Mouse (Mus musculus): ENCODE measurements at regions not wholly inside any gene's neighbourhood (a gene's known extent, or its start where the extent isn't known, plus 50 kb on each side); places are given as distances from the start of the nearest gene placed in this dataset.
A peak's percentile ranks its signal among the peaks of the same experiment; 100 is the strongest.

DNA sequence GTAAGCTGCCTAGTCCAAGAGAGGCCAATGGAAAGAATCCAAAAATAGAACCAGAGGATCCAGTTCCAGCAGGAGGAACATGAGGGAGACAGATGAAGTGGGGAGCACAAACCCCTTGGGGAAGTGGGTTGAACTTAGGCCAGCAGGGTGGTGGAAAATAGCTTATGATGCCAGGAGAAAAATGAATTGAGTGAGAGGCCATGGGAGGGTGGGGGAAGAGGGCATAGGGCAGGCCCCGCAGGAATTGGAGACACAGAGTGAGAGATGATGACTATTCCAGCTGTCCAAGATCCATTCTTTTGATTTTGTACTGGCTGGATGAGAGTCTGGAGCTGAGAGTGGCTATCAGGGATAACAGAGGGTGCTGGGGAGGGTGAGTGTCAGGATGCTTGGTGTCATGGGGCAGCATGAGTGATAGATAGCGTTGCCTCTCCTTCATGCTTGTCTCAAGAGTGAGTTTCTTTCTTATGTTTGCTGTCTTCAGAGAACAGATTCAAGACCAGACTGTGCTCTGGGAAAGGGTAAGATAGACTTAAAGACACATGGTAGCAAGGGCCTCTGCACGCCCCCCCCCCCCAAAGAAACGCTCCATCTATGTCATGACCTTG is 90.3 kb upstream of the Tnp1 start:
- Histone ChIP-seq H3K27me3 (no peaks in the 10 kb centered on the region), H3K36me3 (no peaks in the 10 kb centered on the region), H3K9ac (no peak overlapping the region), H3K4me3 (replicated peaks) (no peak overlapping the region), H3K4me2 (replicated peaks) (no peak overlapping the region), H3K27ac (replicated peaks) (no peak overlapping the region), H3K4me1 (0 out of 2 replicates have a peak, but pooled peaks cover 4% of the 10 kb centered on the region), H3K9me3 (replicated peaks) (no peaks in the 10 kb centered on the region)
- ATAC-seq (ENCODE audit: insufficient number of reproducible peaks, low FRiP score, low TSS enrichment, low read depth): no peak
- 80% methylated on average over 4 of the region's 4 CpGs for WGBS

DNA sequence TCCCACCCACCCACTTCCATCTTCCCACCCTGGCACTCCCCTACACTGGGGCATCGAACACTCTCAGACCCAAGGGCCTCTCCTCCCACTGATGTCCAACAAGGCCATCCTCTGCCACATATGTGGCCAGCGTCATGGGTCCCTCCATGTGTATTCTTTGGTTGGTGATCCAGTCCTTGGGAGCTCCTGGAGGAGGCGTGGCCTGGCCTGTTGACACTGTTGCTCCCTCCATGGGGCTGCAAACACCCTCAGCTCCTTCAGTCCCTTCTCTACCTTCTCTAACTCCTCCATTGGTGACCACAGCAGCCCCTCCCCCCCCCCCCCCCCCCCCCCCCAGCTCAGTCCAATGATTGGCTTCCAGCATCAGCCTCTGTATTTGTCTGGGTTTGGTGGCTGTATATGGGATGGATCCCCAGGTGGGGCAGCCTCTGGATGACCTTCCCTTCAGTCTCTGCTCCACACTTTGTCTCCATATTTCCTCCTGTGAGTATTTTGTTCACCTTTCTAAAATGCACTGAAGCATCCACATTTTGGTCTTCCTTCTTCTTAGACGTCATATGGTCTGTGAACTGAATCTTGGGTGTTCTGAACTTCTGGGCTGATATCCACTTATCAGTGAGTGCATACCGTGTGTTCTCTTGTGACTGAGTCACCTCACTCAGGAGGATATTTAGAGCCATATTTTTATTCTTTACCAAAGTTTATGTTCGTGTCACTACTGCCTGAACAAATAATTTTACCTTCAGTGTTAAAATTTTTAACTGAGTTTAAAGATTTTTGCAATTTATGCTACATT is 82.1 kb upstream of the Tnp1 start:
- H3K27ac ChIP-seq (replicated peaks): no peak overlapping the region
- H3K36me3 ChIP-seq: no peaks in the 10 kb centered on the region
- no peaks in the 10 kb centered on the region for H3K4me1 ChIP-seq
- H3K4me2 ChIP-seq (replicated peaks): no peak overlapping the region
- H3K9ac ChIP-seq: no peak overlapping the region
- no peaks in the 10 kb centered on the region for H3K9me3 ChIP-seq (replicated peaks)
- H3K27me3 ChIP-seq: no peaks in the 10 kb centered on the region
- no peak for ATAC-seq (ENCODE audit: insufficient number of reproducible peaks, low FRiP score, low TSS enrichment, low read depth)
- H3K4me3 ChIP-seq (replicated peaks): no peak overlapping the region
- WGBS: 82% methylated on average over 6 of the region's 6 CpGs

DNA sequence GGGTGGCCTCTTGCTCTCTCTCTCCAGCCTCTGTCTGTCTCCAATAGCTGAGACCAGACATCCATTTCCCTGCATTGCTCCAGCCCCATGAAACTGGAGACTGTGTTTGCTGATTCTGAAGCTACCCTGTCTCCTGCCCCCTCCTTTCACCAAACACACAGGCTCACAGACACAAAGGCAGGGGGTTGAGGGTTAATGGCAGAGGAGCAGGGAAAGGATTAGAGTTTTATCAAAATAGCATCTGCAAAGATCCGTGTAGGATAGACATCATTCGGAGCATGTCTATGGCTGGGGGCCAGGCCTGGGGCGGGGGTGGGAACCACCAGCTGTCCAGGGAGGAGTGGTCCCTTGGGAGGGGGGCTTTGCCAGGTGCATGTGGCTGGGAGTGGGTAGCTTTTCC is 73.9 kb upstream of the Tnp1 start:
- H3K9ac ChIP-seq: no peak overlapping the region
- no peak overlapping the region for H3K4me3 ChIP-seq (replicated peaks)
- peak; percentile 67; the same call in 1 of the 2 replicates for ATAC-seq (ENCODE audit: insufficient number of reproducible peaks, low FRiP score, low TSS enrichment, low read depth)
- H3K27ac ChIP-seq (replicated peaks): peak overlapping the region; percentile 39; the same call in 1 of the 2 replicates
- 11% methylated on average over 3 of the region's 3 CpGs for WGBS
- no peaks in the 10 kb centered on the region for H3K36me3 ChIP-seq
- H3K27me3 ChIP-seq: no peaks in the 10 kb centered on the region
- H3K4me1 ChIP-seq: peaks cover 13% of the 10 kb centered on the region
- no peak overlapping the region for H3K4me2 ChIP-seq (replicated peaks)
- no peaks in the 10 kb centered on the region for H3K9me3 ChIP-seq (replicated peaks)

DNA sequence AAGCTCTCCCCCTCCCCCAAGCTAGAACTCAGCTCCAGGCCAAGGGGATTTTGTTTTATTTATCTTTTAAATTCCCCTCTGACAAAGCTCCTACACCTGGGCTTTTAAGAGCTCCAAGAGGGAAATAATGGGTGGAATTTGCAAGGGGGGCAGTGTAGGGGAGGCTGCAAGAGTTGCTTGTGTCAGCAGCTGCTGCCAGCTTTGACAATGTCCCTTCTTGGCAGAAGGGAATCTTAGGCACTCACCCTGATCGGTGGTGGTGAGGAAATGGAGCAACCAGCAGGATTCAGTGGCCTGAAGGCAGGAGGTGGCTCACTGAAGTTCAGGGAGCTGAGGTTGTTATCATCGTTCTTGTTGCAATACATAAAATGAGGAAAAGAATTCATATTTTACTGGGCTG is 72.8 kb upstream of the Tnp1 start:
- Histone ChIP-seq H3K36me3 (no peaks in the 10 kb centered on the region), H3K27me3 (no peaks in the 10 kb centered on the region), H3K27ac (replicated peaks) (no peak overlapping the region), H3K9me3 (replicated peaks) (no peaks in the 10 kb centered on the region), H3K9ac (no peak overlapping the region), H3K4me2 (replicated peaks) (no peak overlapping the region), H3K4me3 (replicated peaks) (no peak overlapping the region), H3K4me1 (peaks cover 13% of the 10 kb centered on the region)
- 17% methylated on average over 2 of the region's 2 CpGs for WGBS
- ATAC-seq (ENCODE audit: insufficient number of reproducible peaks, low FRiP score, low TSS enrichment, low read depth): no peak

DNA sequence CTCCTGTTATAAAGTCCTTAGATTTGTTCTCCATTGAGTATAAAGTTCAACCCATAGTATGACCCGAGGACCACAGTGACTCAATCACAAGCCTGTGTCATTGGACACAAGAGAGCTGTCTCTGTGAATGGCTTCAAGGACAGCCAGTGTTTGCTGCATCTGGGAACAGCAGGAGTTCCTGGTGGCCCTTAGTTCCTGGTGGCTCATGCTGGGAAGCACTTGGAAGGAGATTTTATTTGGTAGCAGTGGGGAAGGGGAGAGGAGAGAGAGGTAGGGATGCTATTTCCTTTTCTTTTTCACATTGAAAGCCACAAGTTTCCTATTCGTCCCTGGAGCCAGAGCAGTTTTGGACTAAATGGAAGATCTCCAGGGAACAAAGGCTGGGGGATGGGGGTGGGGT is 69.2 kb upstream of the Tnp1 start:
- H3K4me3 ChIP-seq (replicated peaks): no peak overlapping the region
- peaks cover 13% of the 10 kb centered on the region for H3K4me1 ChIP-seq
- no peak overlapping the region for H3K9ac ChIP-seq
- H3K9me3 ChIP-seq (replicated peaks): no peaks in the 10 kb centered on the region
- no peak for ATAC-seq (ENCODE audit: insufficient number of reproducible peaks, low FRiP score, low TSS enrichment, low read depth)
- no peak overlapping the region for H3K4me2 ChIP-seq (replicated peaks)
- H3K36me3 ChIP-seq: no peaks in the 10 kb centered on the region
- WGBS: 38% methylated on average over 2 of the region's 2 CpGs
- no peaks in the 10 kb centered on the region for H3K27me3 ChIP-seq
- no peak overlapping the region for H3K27ac ChIP-seq (replicated peaks)

DNA sequence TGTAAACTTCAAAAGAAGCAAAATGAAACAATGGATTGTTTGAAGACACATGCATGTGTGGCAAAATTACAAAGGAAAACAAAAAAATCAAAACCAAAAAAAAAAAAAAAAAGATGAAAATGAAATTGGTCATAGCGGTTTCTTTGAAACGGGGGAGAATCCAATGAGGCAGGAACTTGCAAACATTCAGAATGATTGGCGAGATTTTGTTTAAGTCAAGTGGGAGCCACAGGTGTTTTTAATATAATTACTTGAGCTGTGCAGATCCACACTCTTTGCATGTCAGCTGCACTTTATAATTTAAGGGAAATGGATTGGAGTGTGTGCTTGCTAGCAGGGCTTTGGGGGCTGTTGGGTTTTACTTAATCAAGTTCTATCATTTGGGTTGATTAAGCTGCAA is 67.7 kb upstream of the Tnp1 start:
- H3K4me2 ChIP-seq (replicated peaks): no peak overlapping the region
- no peak overlapping the region for H3K4me3 ChIP-seq (replicated peaks)
- no peak overlapping the region for H3K9ac ChIP-seq
- H3K4me1 ChIP-seq: peaks cover 2% of the 10 kb centered on the region; the same call in 1 of the 2 replicates
- H3K9me3 ChIP-seq (replicated peaks): no peaks in the 10 kb centered on the region
- no peak overlapping the region for H3K27ac ChIP-seq (replicated peaks)
- ATAC-seq (ENCODE audit: insufficient number of reproducible peaks, low FRiP score, low TSS enrichment, low read depth): no peak
- 34% methylated on average over 3 of the region's 3 CpGs for WGBS
- no peaks in the 10 kb centered on the region for H3K27me3 ChIP-seq
- no peaks in the 10 kb centered on the region for H3K36me3 ChIP-seq

DNA sequence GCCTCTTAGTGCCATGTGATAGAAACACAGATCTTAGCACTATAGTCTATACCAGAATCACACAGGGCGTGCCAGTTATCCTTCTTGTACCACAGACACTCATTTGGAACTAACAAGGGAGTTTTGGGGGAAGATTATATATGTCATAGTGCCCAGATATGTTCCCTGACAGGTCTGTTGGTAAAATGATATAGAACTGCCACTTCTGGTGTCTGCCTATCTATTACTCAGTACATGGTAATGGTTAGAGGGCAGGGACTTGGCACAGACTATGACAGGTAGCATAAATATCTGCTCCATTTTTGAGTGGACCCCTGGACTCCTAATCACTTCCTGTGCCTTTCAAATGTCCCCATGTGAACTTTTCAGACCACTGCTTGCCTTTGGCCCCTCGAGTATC is 63.8 kb upstream of the Tnp1 start:
- 83% methylated on average over 2 of the region's 2 CpGs for WGBS
- H3K9me3 ChIP-seq (replicated peaks): no peaks in the 10 kb centered on the region
- H3K36me3 ChIP-seq: no peaks in the 10 kb centered on the region
- no peaks in the 10 kb centered on the region for H3K27me3 ChIP-seq
- no peak overlapping the region for H3K9ac ChIP-seq
- no peak overlapping the region for H3K4me3 ChIP-seq (replicated peaks)
- no peak overlapping the region for H3K27ac ChIP-seq (replicated peaks)
- no peak for ATAC-seq (ENCODE audit: insufficient number of reproducible peaks, low FRiP score, low TSS enrichment, low read depth)
- H3K4me1 ChIP-seq: no peaks in the 10 kb centered on the region; the same call in 1 of the 2 replicates
- H3K4me2 ChIP-seq (replicated peaks): no peak overlapping the region

DNA sequence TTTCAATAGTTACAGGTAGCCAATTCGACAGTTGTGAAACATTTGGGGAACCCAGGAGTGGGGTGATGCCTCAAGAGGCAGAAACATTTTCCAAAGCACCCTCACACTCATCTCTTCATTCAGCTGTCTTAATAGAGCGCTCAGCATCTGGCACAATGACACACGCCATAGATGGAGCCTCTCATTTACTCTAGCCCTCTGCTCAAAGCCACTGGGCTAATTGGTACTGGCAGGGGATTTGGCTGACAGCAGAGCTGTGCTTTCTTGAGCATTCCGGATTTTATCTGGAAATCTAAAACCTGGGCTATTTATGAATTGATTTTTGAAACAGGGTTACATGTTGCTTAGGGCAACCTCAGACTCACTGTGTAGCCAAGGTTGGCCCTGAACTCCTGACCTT is 61.4 kb upstream of the Tnp1 start:
- Histone ChIP-seq H3K27ac (replicated peaks) (no peak overlapping the region), H3K36me3 (no peaks in the 10 kb centered on the region), H3K4me1 (no peaks in the 10 kb centered on the region), H3K4me3 (replicated peaks) (no peak overlapping the region), H3K9me3 (replicated peaks) (no peaks in the 10 kb centered on the region), H3K4me2 (replicated peaks) (no peak overlapping the region), H3K9ac (no peak overlapping the region), H3K27me3 (no peaks in the 10 kb centered on the region)
- WGBS: 71% methylated on average over 4 of the region's 4 CpGs
- ATAC-seq (ENCODE audit: insufficient number of reproducible peaks, low FRiP score, low TSS enrichment, low read depth): no peak

DNA sequence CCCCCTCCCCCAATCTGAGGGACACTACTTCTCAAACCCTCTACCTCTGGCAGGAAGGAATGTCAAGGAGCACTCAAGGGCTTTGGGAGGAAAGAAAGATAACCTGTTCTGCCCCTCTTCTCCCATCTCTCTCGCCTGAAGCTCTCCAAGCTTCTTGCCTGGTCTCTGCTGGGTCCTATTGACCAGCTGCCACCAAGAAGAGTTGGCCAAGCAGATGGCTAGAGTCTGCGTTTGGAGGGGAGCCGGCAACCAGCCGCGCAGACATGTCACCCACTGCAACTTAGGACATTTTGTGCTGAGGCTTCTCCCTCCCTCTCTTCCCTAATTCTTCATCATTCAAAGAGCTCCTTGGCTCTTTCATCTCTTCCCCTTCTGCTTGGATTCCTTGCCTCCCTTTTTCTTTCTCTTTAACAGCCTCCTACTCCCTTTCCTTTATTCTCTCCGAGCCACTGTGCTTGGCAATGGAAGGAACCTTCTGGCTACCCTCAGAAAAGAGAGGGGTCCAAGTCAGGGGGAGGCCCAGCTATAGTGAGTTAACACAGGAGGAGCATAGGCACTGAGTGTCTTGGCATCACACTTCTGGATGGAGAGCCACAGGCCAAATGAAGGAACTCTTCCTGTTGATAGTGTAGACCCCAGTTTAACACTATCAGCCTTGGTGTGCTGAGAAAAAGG is 60.1 kb upstream of the Tnp1 start:
- H3K4me3 ChIP-seq (replicated peaks): no peak overlapping the region
- H3K9me3 ChIP-seq (replicated peaks): no peaks in the 10 kb centered on the region
- no peaks in the 10 kb centered on the region for H3K36me3 ChIP-seq
- ATAC-seq (ENCODE audit: insufficient number of reproducible peaks, low FRiP score, low TSS enrichment, low read depth): no peak
- 81% methylated on average over 6 of the region's 6 CpGs for WGBS
- no peak overlapping the region for H3K27ac ChIP-seq (replicated peaks)
- no peaks in the 10 kb centered on the region for H3K27me3 ChIP-seq
- no peak overlapping the region for H3K4me2 ChIP-seq (replicated peaks)
- H3K4me1 ChIP-seq: no peaks in the 10 kb centered on the region
- no peak overlapping the region for H3K9ac ChIP-seq

DNA sequence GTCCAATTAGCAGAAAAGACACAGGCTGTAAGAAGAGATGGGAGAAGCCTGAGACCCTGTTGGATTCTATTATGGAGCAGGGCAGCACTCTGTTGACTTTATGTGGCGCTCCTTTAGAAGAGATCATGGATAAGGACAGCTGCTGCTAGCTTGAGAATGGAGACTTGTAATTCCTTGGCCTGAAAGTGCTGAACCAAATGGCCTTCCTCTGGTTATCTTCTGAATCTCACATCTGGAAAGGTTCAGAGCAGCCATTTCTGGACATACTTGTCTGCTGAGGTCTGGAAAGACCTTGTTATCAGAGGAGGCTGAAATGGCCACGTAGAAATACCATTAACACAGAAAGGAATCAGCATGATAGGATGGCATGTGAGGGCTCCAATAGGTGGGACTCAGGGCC is 59.5 kb upstream of the Tnp1 start:
- Histone ChIP-seq H3K4me3 (replicated peaks) (no peak overlapping the region), H3K27me3 (no peaks in the 10 kb centered on the region), H3K9me3 (replicated peaks) (no peaks in the 10 kb centered on the region), H3K4me1 (no peaks in the 10 kb centered on the region), H3K4me2 (replicated peaks) (no peak overlapping the region), H3K27ac (replicated peaks) (no peak overlapping the region), H3K9ac (no peak overlapping the region), H3K36me3 (no peaks in the 10 kb centered on the region)
- no peak for ATAC-seq (ENCODE audit: insufficient number of reproducible peaks, low FRiP score, low TSS enrichment, low read depth)
- WGBS: 88% methylated on average over 2 of the region's 2 CpGs

DNA sequence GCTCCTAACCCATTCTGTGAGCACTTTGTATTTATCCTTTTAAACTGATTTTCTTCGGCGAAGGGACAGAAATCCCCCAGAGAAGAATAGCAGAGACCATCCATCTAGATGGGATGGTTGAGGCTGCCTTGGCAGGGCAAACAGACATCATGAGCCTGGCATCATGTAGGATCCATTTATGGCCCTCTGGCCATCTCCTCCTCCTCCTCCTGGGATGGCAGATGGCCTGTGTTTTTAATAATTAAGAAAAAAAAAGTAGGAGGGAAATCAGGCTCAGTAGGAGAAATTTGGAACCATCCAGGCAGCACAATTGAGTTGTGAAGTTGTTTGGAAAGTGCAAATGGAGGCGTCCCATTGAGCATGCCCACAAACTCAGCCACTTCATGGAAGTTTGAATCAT is 58.8 kb upstream of the Tnp1 start:
- Histone ChIP-seq H3K9me3 (replicated peaks) (no peaks in the 10 kb centered on the region), H3K4me1 (no peaks in the 10 kb centered on the region), H3K27me3 (no peaks in the 10 kb centered on the region), H3K4me2 (replicated peaks) (no peak overlapping the region), H3K27ac (replicated peaks) (no peak overlapping the region), H3K9ac (no peak overlapping the region), H3K36me3 (no peaks in the 10 kb centered on the region), H3K4me3 (replicated peaks) (no peak overlapping the region)
- ATAC-seq (ENCODE audit: insufficient number of reproducible peaks, low FRiP score, low TSS enrichment, low read depth): no peak
- 80% methylated on average over 3 of the region's 3 CpGs for WGBS

All from embryonic facial prominence, embryonic 15.5 days (tissue).